Mouse (Mus musculus) right cerebral cortex, postnatal 4 days (tissue): ENCODE results near the gene Daam2.

Experiments
- DNase-seq: peaks from one replicate; pipeline ENCODE4 v3.0.0-alpha.2; 2022

Daam2 gene

GRCm38 (mm10) chr17:49428751-49429415 lies 135.3 kb downstream of the Daam2 start:
- no peak for DNase-seq

- DNase-seq, result peak; percentile 88
These were observed 135.9 kb downstream of the Daam2 start, which contains the start of gene Mocs1 for GRCm38 (mm10) chr17:49428239-49428688. Mocs1 (plus strand) TSS chr17:49428362.

- peak; percentile 20 for DNase-seq
These were observed 136.4 kb downstream of the Daam2 start for GRCm38 (mm10) chr17:49427631-49428238.

GRCm38 (mm10) chr17:49423872-49424271 lies 140.3 kb downstream of the Daam2 start:
- DNase-seq, result no peak

- DNase-seq, result no peak
These were observed 141.1 kb downstream of the Daam2 start for GRCm38 (mm10) chr17:49423067-49423325.

- no peak for DNase-seq
These were observed 141.7 kb downstream of the Daam2 start for GRCm38 (mm10) chr17:49422286-49423066.

GRCm38 (mm10) chr17:49419813-49420212 lies 144.3 kb downstream of the Daam2 start:
- no peak for DNase-seq

- no peak for DNase-seq
These were observed 147.9 kb downstream of the Daam2 start for GRCm38 (mm10) chr17:49416228-49416627.

- no peak for DNase-seq
These were observed 150.6 kb downstream of the Daam2 start for GRCm38 (mm10) chr17:49413554-49413953.

GRCm38 (mm10) chr17:49412974-49413373 lies 151.2 kb downstream of the Daam2 start:
- no peak for DNase-seq
